Mouse (Mus musculus) E14TG2a.4 (cell line): Measurements from ENCODE around the gene Sh3bgrl3.

ENCODE experiments used
- CTCF ChIP-seq: conservative IDR thresholded peaks from 2 replicates; pipeline ENCODE4 v1.5.1; 2014; ENCODE audit warnings: low read length
- NANOG ChIP-seq: IDR thresholded peaks from 2 replicates; pipeline ENCODE4 v1.6.1; 2014; ENCODE audit warnings: borderline replicate concordance, low read length, mixed read lengths
- POU5F1 ChIP-seq: IDR thresholded peaks from 2 replicates; pipeline ENCODE4 v1.6.1; 2014; ENCODE audit warnings: low read length, borderline replicate concordance

DNA sequence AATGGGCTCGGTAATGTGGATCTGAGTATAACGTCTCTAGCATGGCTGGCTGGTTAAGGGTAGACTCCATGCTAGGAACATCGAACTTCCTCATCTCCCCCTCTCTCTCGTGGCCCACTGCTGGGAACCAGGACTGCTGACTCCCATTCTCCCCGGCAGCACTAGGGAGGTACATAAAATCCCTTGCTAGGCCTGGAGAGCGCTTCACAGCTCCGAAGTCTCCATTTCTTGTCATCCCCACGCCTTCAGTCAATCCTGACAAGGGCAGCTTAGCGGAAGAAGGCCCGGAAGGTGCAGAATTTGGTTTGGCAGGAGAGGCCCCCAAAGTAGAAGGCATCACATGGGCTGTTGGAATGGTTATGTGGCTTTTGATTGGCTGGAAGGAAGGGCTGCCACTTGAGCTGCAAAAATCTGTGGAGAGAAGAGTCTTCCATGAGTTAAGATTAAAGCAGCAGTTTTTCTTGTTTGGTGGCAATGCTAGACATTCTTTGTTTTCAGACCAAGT lies 27.4 kb upstream of the Sh3bgrl3 start:
- no peak for TF ChIP-seq CTCF
- TF ChIP-seq NANOG, result no peak
- TF ChIP-seq POU5F1, result no peak
